Mouse (Mus musculus) right cerebral cortex, adult 2 months (tissue): ENCODE measurements at regions not wholly inside any gene's neighbourhood (a gene's known extent, or its start where the extent isn't known, plus 50 kb on each side); places are given as distances from the start of the nearest gene placed in this dataset.

ENCODE experiments used
- DNase-seq, 2 experiments: peaks; one replicate each; pipeline ENCODE4 v3.0.0; 2021 to 2022; ENCODE audit warnings: low spot score in 2 of 2

- no peak for DNase-seq
These were observed 154.4 kb upstream of the Rnf219 start for GRCm38 (mm10) chr14:104676810-104677209.

GRCm38 (mm10) chr14:104661696-104662095 lies 139.3 kb upstream of the Rnf219 start:
- no peak for DNase-seq

- no peak for DNase-seq
These were observed 136.3 kb upstream of the Rnf219 start for GRCm38 (mm10) chr14:104658751-104659150.

GRCm38 (mm10) chr14:104649980-104650379 lies 127.5 kb upstream of the Rnf219 start:
- DNase-seq = no peak

GRCm38 (mm10) chr14:104644626-104645025 lies 122.2 kb upstream of the Rnf219 start:
- no peak for DNase-seq

- DNase-seq = no peak
These were observed 120.3 kb upstream of the Rnf219 start for GRCm38 (mm10) chr14:104642783-104643182.

GRCm38 (mm10) chr14:104639300-104639699 lies 116.9 kb upstream of the Rnf219 start:
- DNase-seq = no peak

GRCm38 (mm10) chr14:104611467-104611866 lies 89.0 kb upstream of the Rnf219 start:
- DNase-seq = no peak

- peak; percentile 5 for DNase-seq
These were observed 87.9 kb upstream of the Rnf219 start for GRCm38 (mm10) chr14:104610378-104610777.

- DNase-seq = no peak
These were observed 72.4 kb upstream of the Rnf219 start for GRCm38 (mm10) chr14:104594851-104595250.
